Mouse (Mus musculus): ENCODE data around the gene Gm21409.
"Not testable (repeated sequence)": the region's sequence is repeated elsewhere in the genome, so short reads cannot be mapped to it uniquely, and the experiment has no call there.

- not testable (repeated sequence) for TF ChIP-seq CTCF (IDR thresholded peaks at IDR 0.05; ENCODE audit: extremely low read depth, insufficient read length, insufficient replicate concordance, low read depth, low read length); POLR2A (IDR thresholded peaks at IDR 0.05; ENCODE audit: low read depth, low read length)
Observed at GRCm38 (mm10) chrY:84746385-84746784, at the start of gene Gm21409.

Measured in small intestine, adult 2 months (tissue).